ENCODE assay signal across 9 mouse cellular contexts in the genomic region with DNA sequence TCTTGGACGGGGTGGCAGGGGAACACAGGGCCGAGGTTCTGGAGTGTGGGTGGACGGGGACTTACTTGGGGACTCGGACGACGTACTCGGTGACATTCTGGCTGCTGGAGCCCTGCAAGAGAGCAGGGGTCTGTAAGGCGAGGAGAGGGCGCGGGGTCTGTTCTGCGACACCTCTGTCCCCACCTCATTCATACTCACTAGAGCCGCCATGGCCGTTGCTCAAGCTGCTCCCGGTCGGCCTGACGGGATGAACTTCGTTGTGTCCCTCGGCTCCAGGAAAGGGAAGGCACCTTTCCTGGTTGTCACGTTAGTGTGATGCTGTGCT. TPM values are rescaled to one million over a fixed set of nuclear protein-coding genes. Genes with fewer than 3 reads are reported as not detected.
A peak's percentile ranks its signal among the peaks of the same experiment; 100 is the strongest.
DNase-seq lines count a peak whose midpoint lies in the region; ATAC-seq and TF ChIP-seq lines count a peak whose summit lies in the region.
"Had no signal": no experiment of that assay in that cellular context is flagged by ENCODE, and none has a peak within 500 bp of the region (broad histone marks: within the 10 kb centered on the region; RNA-seq: fewer than 3 reads in every experiment).

No protein-coding gene starts in this region.

- H3K9me3 ChIP-seq in forebrain, embryonic 13.5 days (replicated peaks): no peaks in the 10 kb centered on the region
- no peaks in the 10 kb centered on the region for H3K9me3 ChIP-seq in liver, embryonic 15.5 days (replicated peaks)

- intact Hi-C loops in gastrocnemius, adult 2 months (cut with DNase I): loop anchor here (1.0 kb wide), 1 partner anchor 14 kb away; a partner anchor contains a TSS
- intact Hi-C loops in left cerebral cortex, postnatal 10 days (cut with DNase I): no loop called here

- H3K36me3 ChIP-seq in forebrain, embryonic 13.5 days (ENCODE audit: poor library complexity, severe bottlenecking): peaks cover 34% of the 10 kb centered on the region
- H3K36me3 ChIP-seq in liver, embryonic 15.5 days (replicated peaks): peaks cover 37% of the 10 kb centered on the region

- WGBS in forebrain, embryonic 13.5 days: under 1% methylated on average over 19 of the region's 19 CpGs
- under 1% methylated on average over 19 of the region's 19 CpGs for WGBS in liver, embryonic 15.5 days (ENCODE audit: insufficient replicate concordance)

- DNase-seq in gastrocnemius, adult 2 months: no peak
- DNase-seq in gastrocnemius, postnatal 10 days: no peak
- DNase-seq in left cerebral cortex, postnatal 10 days (ENCODE audit: extremely low spot score in 1 of 2, low spot score in 2 of 2): no peak
- no peak for DNase-seq in retina, postnatal 1 day
- DNase-seq in layer of hippocampus, postnatal 10 days (ENCODE audit: low spot score in 2 of 2): no peak

- H3K4me3 ChIP-seq in gastrocnemius, adult 2 months: peak overlapping the region; percentile 84
- peak overlapping the region; percentile 73 for H3K4me3 ChIP-seq in forebrain, embryonic 13.5 days
- peak overlapping the region; percentile 74 for H3K4me3 ChIP-seq in liver, embryonic 15.5 days (replicated peaks)

- H3K4me1 ChIP-seq in forebrain, embryonic 13.5 days: peaks cover 24% of the 10 kb centered on the region
- H3K4me1 ChIP-seq in liver, embryonic 15.5 days (replicated peaks): peaks cover 46% of the 10 kb centered on the region

- no peaks in the 10 kb centered on the region for H3K27me3 ChIP-seq in forebrain, embryonic 13.5 days
- no peaks in the 10 kb centered on the region for H3K27me3 ChIP-seq in liver, embryonic 15.5 days

- H3K27ac ChIP-seq in gastrocnemius, adult 2 months: peak overlapping the region; percentile 95
- peak overlapping the region; percentile 63 for H3K27ac ChIP-seq in forebrain, embryonic 13.5 days
- peak overlapping the region; percentile 90 for H3K27ac ChIP-seq in liver, embryonic 15.5 days (replicated peaks)

- ATAC-seq in CD4-positive, CD25-positive, alpha-beta regulatory T cell, adult 4 months: peak; percentile 45
- peak; percentile 56 for ATAC-seq in forebrain, embryonic 13.5 days
- peak; percentile 59 for ATAC-seq in liver, embryonic 15.5 days (ENCODE audit: insufficient read depth)

- TF ChIP-seq CTCF in gastrocnemius, adult 2 months (IDR thresholded peaks at IDR 0.05): no peak

- peak overlapping the region; percentile 93 for H3K4me2 ChIP-seq in forebrain, embryonic 13.5 days
- peak overlapping the region; percentile 92 for H3K4me2 ChIP-seq in liver, embryonic 15.5 days

- H3K9ac ChIP-seq in forebrain, embryonic 13.5 days: peak overlapping the region; percentile 82
- peak overlapping the region; percentile 82 for H3K9ac ChIP-seq in liver, embryonic 15.5 days

RNA-seq across cellular contexts. Expression of a gene that starts 0.2 kb away (rescaled TPM):
- 10 to 100 TPM; 15.4 to 17.9 TPM for total RNA-seq in gastrocnemius, adult 2 months (2021)
- total RNA-seq in gastrocnemius, postnatal 10 days (2021): 10 to 100 TPM; 24.3 to 28.0 TPM
- polyA plus RNA-seq in CD4-positive, CD25-positive, alpha-beta regulatory T cell, adult 4 months (2017; shearing (Covaris generic)): 100 to 1,000 TPM in 1 of 2 experiments, 10 to 100 TPM in 1; 72.1 to 102 TPM
- 77.6 and 85.6 TPM in 2 replicates for polyA plus RNA-seq in forebrain, embryonic 13.5 days (2015; fragmentation: Nextera tagmentation; extraction: Ambion mirVana)
- 46.8 and 48.8 TPM in 2 replicates for polyA plus RNA-seq in liver, embryonic 15.5 days (2015; fragmentation: Nextera tagmentation; extraction: Ambion mirVana)
- total RNA-seq in left cerebral cortex, postnatal 10 days (2021): 10 to 100 TPM; 47.2 to 51.3 TPM
- 10 to 100 TPM; 45.0 to 47.4 TPM for total RNA-seq in layer of hippocampus, postnatal 10 days (2021)

RNA-seq across cellular contexts. Expression of a gene that starts 0.4 kb away (rescaled TPM):
- not detected for total RNA-seq in gastrocnemius, adult 2 months (2021)
- total RNA-seq in gastrocnemius, postnatal 10 days (2021): not detected
- 1 to 10 TPM in 1 of 2 experiments, not detected in 1; 1.5 TPM for polyA plus RNA-seq in CD4-positive, CD25-positive, alpha-beta regulatory T cell, adult 4 months (2017; shearing (Covaris generic))
- polyA plus RNA-seq in forebrain, embryonic 13.5 days (2015; fragmentation: Nextera tagmentation; extraction: Ambion mirVana): 0.52 and 0.54 TPM in 2 replicates
- polyA plus RNA-seq in liver, embryonic 15.5 days (2015; fragmentation: Nextera tagmentation; extraction: Ambion mirVana): 0.20 and 0.36 TPM in 2 replicates
- under 1 TPM in 1 of 2 experiments, not detected in 1; 0.51 TPM for total RNA-seq in left cerebral cortex, postnatal 10 days (2021)
- under 1 TPM in 1 of 2 experiments, not detected in 1; 0.41 TPM for total RNA-seq in layer of hippocampus, postnatal 10 days (2021)

RNA-seq across cellular contexts. Expression of a gene that starts 11.1 kb away (rescaled TPM):
- not detected for total RNA-seq in gastrocnemius, adult 2 months (2021)
- not detected for total RNA-seq in gastrocnemius, postnatal 10 days (2021)
- not detected for polyA plus RNA-seq in CD4-positive, CD25-positive, alpha-beta regulatory T cell, adult 4 months (2017; shearing (Covaris generic))
- 0.43 TPM in 1 of 2 replicates, not detected in the other for polyA plus RNA-seq in forebrain, embryonic 13.5 days (2015; fragmentation: Nextera tagmentation; extraction: Ambion mirVana)
- not detected in 2 replicates for polyA plus RNA-seq in liver, embryonic 15.5 days (2015; fragmentation: Nextera tagmentation; extraction: Ambion mirVana)
- not detected for total RNA-seq in left cerebral cortex, postnatal 10 days (2021)
- not detected for total RNA-seq in layer of hippocampus, postnatal 10 days (2021)
- total RNA-seq: layer of hippocampus, postnatal 36 days had no signal

RNA-seq across cellular contexts. Expression of a gene that starts 13.7 kb away (rescaled TPM):
- total RNA-seq in gastrocnemius, adult 2 months (2021): 10 to 100 TPM; 21.8 to 30.4 TPM
- total RNA-seq in gastrocnemius, postnatal 10 days (2021): 10 to 100 TPM; 29.5 to 33.5 TPM
- polyA plus RNA-seq in CD4-positive, CD25-positive, alpha-beta regulatory T cell, adult 4 months (2017; shearing (Covaris generic)): 10 to 100 TPM; 21.6 to 25.1 TPM
- 41.0 and 41.2 TPM in 2 replicates for polyA plus RNA-seq in forebrain, embryonic 13.5 days (2015; fragmentation: Nextera tagmentation; extraction: Ambion mirVana)
- 15.4 and 17.0 TPM in 2 replicates for polyA plus RNA-seq in liver, embryonic 15.5 days (2015; fragmentation: Nextera tagmentation; extraction: Ambion mirVana)
- total RNA-seq in left cerebral cortex, postnatal 10 days (2021): 10 to 100 TPM; 25.7 to 30.4 TPM
- 10 to 100 TPM; 27.8 to 34.0 TPM for total RNA-seq in layer of hippocampus, postnatal 10 days (2021)

RNA-seq across cellular contexts. Expression of a gene that starts 20.4 kb away (rescaled TPM):
- 10 to 100 TPM; 26.6 to 30.5 TPM for total RNA-seq in gastrocnemius, adult 2 months (2021)
- 10 to 100 TPM; 47.0 to 57.4 TPM for total RNA-seq in gastrocnemius, postnatal 10 days (2021)
- polyA plus RNA-seq in CD4-positive, CD25-positive, alpha-beta regulatory T cell, adult 4 months (2017; shearing (Covaris generic)): 10 to 100 TPM; 16.0 to 29.4 TPM
- polyA plus RNA-seq in forebrain, embryonic 13.5 days (2015; fragmentation: Nextera tagmentation; extraction: Ambion mirVana): 36.4 and 39.1 TPM in 2 replicates
- polyA plus RNA-seq in liver, embryonic 15.5 days (2015; fragmentation: Nextera tagmentation; extraction: Ambion mirVana): 20.9 and 21.4 TPM in 2 replicates
- 100 to 1,000 TPM; 118 to 122 TPM for total RNA-seq in left cerebral cortex, postnatal 10 days (2021)
- total RNA-seq in layer of hippocampus, postnatal 10 days (2021): 100 to 1,000 TPM; 105 to 116 TPM
